In the genomic region with DNA sequence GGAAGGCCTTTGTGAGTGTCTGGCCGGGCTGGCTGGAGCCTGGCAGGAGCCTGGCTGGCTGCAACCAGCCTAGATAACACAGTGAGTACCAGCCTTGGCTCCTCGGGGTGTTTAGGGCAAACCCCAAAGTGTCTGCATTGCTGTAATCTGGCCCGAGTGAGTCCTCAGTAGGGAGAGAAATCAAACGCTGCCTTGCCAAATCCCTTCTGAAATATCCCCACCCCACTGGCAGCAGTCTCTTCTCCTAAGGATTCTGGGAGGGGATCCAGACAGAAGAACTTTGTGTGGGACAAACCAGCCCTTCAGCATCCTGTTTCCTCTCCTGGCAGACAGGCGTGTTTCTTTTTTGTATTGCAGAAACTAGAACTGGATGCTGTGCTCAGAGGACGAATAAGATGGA, we compare ENCODE assay signal across 7 mouse cellular contexts.
DNase-seq lines count a peak whose midpoint lies in the region; ATAC-seq and TF ChIP-seq lines count a peak whose summit lies in the region.

No protein-coding gene starts in this region.

- no peak for ATAC-seq in hindbrain, embryonic 11.5 days (ENCODE audit: low FRiP score)
- no peak for ATAC-seq in erythroblast, adult 5-6 weeks (replicated peaks; ENCODE audit: low FRiP score, poor library complexity, severe bottlenecking)

- WGBS in hindbrain, embryonic 11.5 days: 19% methylated on average over 6 of the region's 6 CpGs
- WGBS in olfactory bulb, adult 2 months: 23% methylated on average over 6 of the region's 6 CpGs

- TF ChIP-seq CTCF in olfactory bulb, adult 2 months (IDR thresholded peaks at IDR 0.05; ENCODE audit: insufficient read depth, low read depth, low read length): no peak

- H3K27ac ChIP-seq in hindbrain, embryonic 11.5 days (ENCODE audit: low read depth, low read length): no peak overlapping the region
- peak overlapping the region; percentile 67; the same call in 1 of the 2 replicates for H3K27ac ChIP-seq in olfactory bulb, adult 2 months (ENCODE audit: insufficient read depth, low read depth, low read length)

- no peak overlapping the region for H3K4me3 ChIP-seq in hindbrain, embryonic 11.5 days (ENCODE audit: low read depth, low read length)
- H3K4me3 ChIP-seq in olfactory bulb, adult 2 months (ENCODE audit: insufficient read depth, low read depth, low read length): no peak overlapping the region

- 0 out of 2 replicates have a peak overlapping the region, but pooled peaks have one; percentile 11 for H3K9ac ChIP-seq in hindbrain, embryonic 11.5 days (ENCODE audit: low read depth, low read length)

- no peak overlapping the region for H3K4me2 ChIP-seq in hindbrain, embryonic 11.5 days (replicated peaks; ENCODE audit: low read depth, low read length)

- H3K9me3 ChIP-seq in hindbrain, embryonic 11.5 days (ENCODE audit: control insufficient read depth, low read length): no peaks in the 10 kb centered on the region

- H3K27me3 ChIP-seq in hindbrain, embryonic 11.5 days (ENCODE audit: control insufficient read depth, insufficient read depth, low read length): no peaks in the 10 kb centered on the region

- TF ChIP-seq POLR2A in olfactory bulb, adult 2 months (IDR thresholded peaks at IDR 0.05; ENCODE audit: insufficient read depth, low read depth, low read length): no peak

- intact Hi-C loops in left cerebral cortex, postnatal 4 days (cut with DNase I): loop anchor here (10.0 kb wide), 1 partner anchor 122 kb away; no protein-coding TSS in a partner anchor

- peak; percentile 82 for DNase-seq in NIH3T3 (ENCODE audit: low read depth)
- DNase-seq in cerebellum, adult 8-10 months: peak; percentile 51
- peak; percentile 33 to 48 for DNase-seq in frontal cortex, postnatal 25 days (ENCODE audit: low spot score in 2 of 2)
- DNase-seq in hindbrain, embryonic 11.5 days (ENCODE audit: low spot score): peak; percentile 27
- peak; percentile 73 for DNase-seq in left cerebral cortex, postnatal 4 days

- H3K36me3 ChIP-seq in hindbrain, embryonic 11.5 days (ENCODE audit: control insufficient read depth, insufficient read depth, low read length): no peaks in the 10 kb centered on the region

- no peaks in the 10 kb centered on the region for H3K4me1 ChIP-seq in hindbrain, embryonic 11.5 days (replicated peaks; ENCODE audit: control insufficient read depth, insufficient read depth, low read length)
- H3K4me1 ChIP-seq in olfactory bulb, adult 2 months (ENCODE audit: control insufficient read depth, insufficient read depth, low read length): peaks cover 2% of the 10 kb centered on the region; the same call in 1 of the 2 replicates

Comparison
In these comparisons a context has a peak if more than half of its experiments do, and no peak if none do; other contexts are left out.
1. DNase-seq: peak in every context shown above with its lines; median percentile 82 in NIH3T3; 73 in left cerebral cortex, postnatal 4 days; 51 in cerebellum, adult 8-10 months; 40 in frontal cortex, postnatal 25 days; 27 in hindbrain, embryonic 11.5 days.